Mouse (Mus musculus) hindbrain, embryonic 13.5 days (tissue): ENCODE data around the gene Rtn4rl1. TPM values are rescaled to one million over a fixed set of nuclear protein-coding genes. Genes with fewer than 3 reads are reported as not detected.

Experiments used
- ATAC-seq: fragments of 200-750 bp; cut with Nextera tagmentation; 2 replicates; pipeline ENCODE4 v1.8.0; 2017; ENCODE audit warnings: moderate TSS enrichment; ENCODE audit not compliant: low FRiP score
- H3K27ac ChIP-seq: fragments of 300-500 bp; sonication (generic); 2 replicates; pipeline ENCODE4 v1.5.1; 2015; ENCODE audit warnings: inconsistent platforms, mild to moderate bottlenecking, moderate library complexity
- H3K27me3 ChIP-seq: fragments of 300-500 bp; sonication (generic); 2 replicates; pipeline ENCODE4 v1.6.1; 2015; ENCODE audit warnings: mild to moderate bottlenecking, inconsistent platforms
- H3K36me3 ChIP-seq: fragments of 300-500 bp; sonication (generic); 2 replicates; pipeline ENCODE4 v1.6.1; 2015; ENCODE audit warnings: mild to moderate bottlenecking, inconsistent platforms
- H3K4me1 ChIP-seq: fragments of 300-500 bp; sonication (generic); replicated peaks from 2 replicates; pipeline ENCODE4 v1.6.1; 2015; ENCODE audit warnings: inconsistent platforms
- H3K4me2 ChIP-seq: fragments of 300-500 bp; sonication (generic); 2 replicates; pipeline ENCODE4 v1.6.1; 2015; ENCODE audit warnings: inconsistent platforms, mild to moderate bottlenecking, moderate library complexity
- H3K4me3 ChIP-seq: fragments of 300-500 bp; sonication (generic); 2 replicates; pipeline ENCODE4 v1.5.1; 2015; ENCODE audit warnings: mild to moderate bottlenecking, inconsistent platforms
- H3K9ac ChIP-seq: fragments of 300-500 bp; sonication (generic); 2 replicates; pipeline ENCODE4 v1.6.1; 2015; ENCODE audit warnings: mild to moderate bottlenecking, inconsistent platforms
- H3K9me3 ChIP-seq: fragments of 300-500 bp; sonication (generic); 2 replicates; pipeline ENCODE4 v1.6.1; 2016; ENCODE audit warnings: inconsistent platforms
- WGBS: fragments of 180-500 bp; shearing (Covaris S2); methylation state at CpG from one replicate; pipeline ENCODE4 v1.1.7; 2015; 5-methylcytosine and 5-hydroxymethylcytosine counted together
- polyA plus RNA-seq: library from polyadenylated mRNA; unstranded; fragments of >200 nt; fragmentation: Nextera tagmentation; extraction: Ambion mirVana; gene quantifications from 2 replicates; pipeline ENCODE4 v1.2.1, GENCODE M21; 2015

The Rtn4rl1 gene
- polyA plus RNA-seq, 1 experiment from 2014 or later, result 8.0 TPM

- H3K4me2 ChIP-seq, result no peak overlapping the region
- H3K27me3 ChIP-seq, result 0 out of 2 replicates have a peak, but pooled peaks cover 6% of the 10 kb centered on the region
- H3K4me1 ChIP-seq, result peaks cover 55% of the 10 kb centered on the region
- ATAC-seq, result no peak
- WGBS, result 36% methylated on average over 3 of the region's 3 CpGs
- H3K27ac ChIP-seq, result no peak overlapping the region
- H3K9ac ChIP-seq, result no peak overlapping the region
- H3K36me3 ChIP-seq, result no peaks in the 10 kb centered on the region
- no peaks in the 10 kb centered on the region for H3K9me3 ChIP-seq
- H3K4me3 ChIP-seq, result no peak overlapping the region
These were observed 19.3 kb downstream of the Rtn4rl1 start for GRCm38 (mm10) chr11:75212876-75213275.

GRCm38 (mm10) chr11:75213372-75214080 lies 19.9 kb downstream of the Rtn4rl1 start:
- 0 out of 2 replicates have a peak, but pooled peaks cover 6% of the 10 kb centered on the region for H3K27me3 ChIP-seq
- peak overlapping the region; percentile 31 for H3K4me3 ChIP-seq
- WGBS, result 2% methylated on average over 29 of the region's 35 CpGs
- H3K36me3 ChIP-seq, result no peaks in the 10 kb centered on the region
- H3K27ac ChIP-seq, result peak overlapping the region; percentile 73
- peaks cover 55% of the 10 kb centered on the region for H3K4me1 ChIP-seq
- peak overlapping the region; percentile 56 for H3K9ac ChIP-seq
- no peaks in the 10 kb centered on the region for H3K9me3 ChIP-seq
- peak overlapping the region; percentile 60 for H3K4me2 ChIP-seq
- peak; percentile 65 for ATAC-seq

- Histone ChIP-seq H3K9ac (peak overlapping the region; percentile 56), H3K4me3 (peak overlapping the region; percentile 31), H3K9me3 (no peaks in the 10 kb centered on the region), H3K4me1 (peaks cover 55% of the 10 kb centered on the region), H3K4me2 (peak overlapping the region; percentile 60), H3K27me3 (0 out of 2 replicates have a peak, but pooled peaks cover 6% of the 10 kb centered on the region), H3K27ac (peak overlapping the region; percentile 73), H3K36me3 (no peaks in the 10 kb centered on the region)
- WGBS, result 20% methylated on average over 13 of the region's 13 CpGs
- ATAC-seq, result peak; percentile 53
These were observed 20.7 kb downstream of the Rtn4rl1 start for GRCm38 (mm10) chr11:75214081-75214950.

GRCm38 (mm10) chr11:75220115-75220514 lies 26.5 kb downstream of the Rtn4rl1 start:
- WGBS, result 43% methylated on average over 9 of the region's 9 CpGs
- Histone ChIP-seq H3K4me3 (no peak overlapping the region), H3K4me2 (no peak overlapping the region), H3K9ac (no peak overlapping the region), H3K27me3 (0 out of 2 replicates have a peak, but pooled peaks cover 3% of the 10 kb centered on the region), H3K4me1 (peaks cover 9% of the 10 kb centered on the region), H3K9me3 (no peaks in the 10 kb centered on the region), H3K36me3 (no peaks in the 10 kb centered on the region), H3K27ac (no peak overlapping the region)
- ATAC-seq, result no peak

GRCm38 (mm10) chr11:75220517-75221145 lies 27.0 kb downstream of the Rtn4rl1 start:
- WGBS, result 49% methylated on average over 5 of the region's 6 CpGs
- Histone ChIP-seq H3K27me3 (0 out of 2 replicates have a peak, but pooled peaks cover 3% of the 10 kb centered on the region), H3K9ac (no peak overlapping the region), H3K36me3 (no peaks in the 10 kb centered on the region), H3K27ac (no peak overlapping the region), H3K4me1 (peaks cover 6% of the 10 kb centered on the region), H3K9me3 (no peaks in the 10 kb centered on the region), H3K4me3 (no peak overlapping the region), H3K4me2 (no peak overlapping the region)
- no peak for ATAC-seq

- H3K4me3 ChIP-seq, result no peak overlapping the region
- H3K27me3 ChIP-seq, result 0 out of 2 replicates have a peak, but pooled peaks cover 2% of the 10 kb centered on the region
- H3K27ac ChIP-seq, result no peak overlapping the region
- no peaks in the 10 kb centered on the region for H3K4me1 ChIP-seq
- H3K36me3 ChIP-seq, result no peaks in the 10 kb centered on the region
- 84% methylated on average over 12 of the region's 12 CpGs for WGBS
- ATAC-seq, result no peak
- no peak overlapping the region for H3K4me2 ChIP-seq
- H3K9me3 ChIP-seq, result no peaks in the 10 kb centered on the region
- H3K9ac ChIP-seq, result no peak overlapping the region
These were observed 30.5 kb downstream of the Rtn4rl1 start for GRCm38 (mm10) chr11:75224062-75224461.

GRCm38 (mm10) chr11:75224835-75225234 lies 31.3 kb downstream of the Rtn4rl1 start:
- 0 out of 2 replicates have a peak, but pooled peaks cover 4% of the 10 kb centered on the region for H3K4me1 ChIP-seq

GRCm38 (mm10) chr11:75227632-75228031 lies 34.0 kb downstream of the Rtn4rl1 start:
- no peak overlapping the region for H3K27ac ChIP-seq
- H3K27me3 ChIP-seq, result peaks cover 2% of the 10 kb centered on the region; the same call in 1 of the 2 replicates
- no peaks in the 10 kb centered on the region for H3K9me3 ChIP-seq
- ATAC-seq, result no peak
- H3K4me2 ChIP-seq, result no peak overlapping the region
- H3K9ac ChIP-seq, result no peak overlapping the region
- H3K4me1 ChIP-seq, result 0 out of 2 replicates have a peak, but pooled peaks cover 14% of the 10 kb centered on the region
- H3K4me3 ChIP-seq, result no peak overlapping the region
- no peaks in the 10 kb centered on the region for H3K36me3 ChIP-seq
- 62% methylated on average over 3 of the region's 3 CpGs for WGBS

More at GRCm38 (mm10) chr11:75224835-75225234, 31.3 kb downstream of the Rtn4rl1 start:
- no peak overlapping the region for H3K4me2 ChIP-seq
- H3K4me3 ChIP-seq, result no peak overlapping the region
- no peak for ATAC-seq
- no peak overlapping the region for H3K9ac ChIP-seq
- 87% methylated on average over 4 of the region's 4 CpGs for WGBS
- H3K36me3 ChIP-seq, result no peaks in the 10 kb centered on the region
- no peak overlapping the region for H3K27ac ChIP-seq
- no peaks in the 10 kb centered on the region for H3K9me3 ChIP-seq
- 0 out of 2 replicates have a peak, but pooled peaks cover 2% of the 10 kb centered on the region for H3K27me3 ChIP-seq

GRCm38 (mm10) chr11:75229289-75229688 lies 35.7 kb downstream of the Rtn4rl1 start:
- Histone ChIP-seq H3K9ac (no peak overlapping the region), H3K9me3 (no peaks in the 10 kb centered on the region), H3K27ac (peak overlapping the region; percentile 41), H3K4me3 (no peak overlapping the region), H3K4me2 (no peak overlapping the region), H3K27me3 (peaks cover 14% of the 10 kb centered on the region), H3K36me3 (no peaks in the 10 kb centered on the region), H3K4me1 (peaks cover 20% of the 10 kb centered on the region)
- no peak for ATAC-seq
- 79% methylated on average over 6 of the region's 6 CpGs for WGBS

- no peak overlapping the region for H3K27ac ChIP-seq
- no peak overlapping the region for H3K4me2 ChIP-seq
- 95% methylated on average over 6 of the region's 6 CpGs for WGBS
- ATAC-seq, result no peak
- H3K36me3 ChIP-seq, result no peaks in the 10 kb centered on the region
- H3K9me3 ChIP-seq, result no peaks in the 10 kb centered on the region
- peaks cover 28% of the 10 kb centered on the region for H3K4me1 ChIP-seq
- peaks cover 22% of the 10 kb centered on the region for H3K27me3 ChIP-seq
- H3K4me3 ChIP-seq, result no peak overlapping the region
- H3K9ac ChIP-seq, result no peak overlapping the region
These were observed 36.7 kb downstream of the Rtn4rl1 start for GRCm38 (mm10) chr11:75230272-75230760.

GRCm38 (mm10) chr11:75231756-75232155 lies 38.2 kb downstream of the Rtn4rl1 start:
- Histone ChIP-seq H3K4me3 (no peak overlapping the region), H3K4me1 (peaks cover 28% of the 10 kb centered on the region), H3K9me3 (no peaks in the 10 kb centered on the region), H3K27ac (no peak overlapping the region), H3K9ac (no peak overlapping the region), H3K27me3 (peaks cover 31% of the 10 kb centered on the region), H3K4me2 (no peak overlapping the region), H3K36me3 (no peaks in the 10 kb centered on the region)
- WGBS, result 12% methylated on average over 7 of the region's 7 CpGs
- ATAC-seq, result no peak

- H3K9ac ChIP-seq, result no peak overlapping the region
- H3K27me3 ChIP-seq, result peaks cover 36% of the 10 kb centered on the region
- no peaks in the 10 kb centered on the region for H3K36me3 ChIP-seq
- no peaks in the 10 kb centered on the region for H3K9me3 ChIP-seq
- no peak overlapping the region for H3K4me2 ChIP-seq
- 67% methylated on average over 4 of the region's 4 CpGs for WGBS
- no peak for ATAC-seq
- H3K4me3 ChIP-seq, result no peak overlapping the region
- H3K27ac ChIP-seq, result no peak overlapping the region
- H3K4me1 ChIP-seq, result peaks cover 30% of the 10 kb centered on the region
These were observed 38.9 kb downstream of the Rtn4rl1 start for GRCm38 (mm10) chr11:75232434-75232833.
